Mouse (Mus musculus): ENCODE measurements at regions not wholly inside any gene's neighbourhood (a gene's known extent, or its start where the extent isn't known, plus 50 kb on each side); places are given as distances from the start of the nearest gene placed in this dataset.

DNA sequence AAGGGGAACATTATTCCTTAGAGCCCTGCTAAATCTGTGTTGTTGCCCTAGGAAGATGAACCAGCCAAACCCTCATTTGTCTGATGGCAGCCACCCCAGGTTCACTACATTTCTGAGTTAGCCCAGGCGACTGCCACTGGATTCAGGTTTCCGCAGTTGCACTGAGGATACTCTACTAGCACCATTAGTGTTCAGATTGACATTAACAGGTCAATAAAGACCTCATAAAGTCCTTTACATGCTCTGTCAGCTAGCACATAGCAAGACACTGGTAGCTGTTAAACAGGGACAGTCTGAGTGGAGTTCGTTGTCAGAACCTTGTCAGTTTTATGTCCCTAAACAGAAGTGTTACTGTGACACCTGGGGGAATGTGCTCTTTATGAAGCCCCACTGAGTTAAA is 345.1 kb downstream of the Stim2 start:
- no peaks in the 10 kb centered on the region for H3K36me3 ChIP-seq
- no peak overlapping the region for H3K9ac ChIP-seq
- H3K4me2 ChIP-seq, result no peak overlapping the region
- no peak for ATAC-seq (ENCODE audit: insufficient number of reproducible peaks, insufficient read depth, low FRiP score, low TSS enrichment, low read depth)
- no peaks in the 10 kb centered on the region for H3K9me3 ChIP-seq
- H3K27ac ChIP-seq, result no peak overlapping the region
- 87% methylated on average over 3 of the region's 3 CpGs for WGBS
- H3K4me3 ChIP-seq, result no peak overlapping the region
- H3K27me3 ChIP-seq, result no peaks in the 10 kb centered on the region
- no peaks in the 10 kb centered on the region for H3K4me1 ChIP-seq

DNA sequence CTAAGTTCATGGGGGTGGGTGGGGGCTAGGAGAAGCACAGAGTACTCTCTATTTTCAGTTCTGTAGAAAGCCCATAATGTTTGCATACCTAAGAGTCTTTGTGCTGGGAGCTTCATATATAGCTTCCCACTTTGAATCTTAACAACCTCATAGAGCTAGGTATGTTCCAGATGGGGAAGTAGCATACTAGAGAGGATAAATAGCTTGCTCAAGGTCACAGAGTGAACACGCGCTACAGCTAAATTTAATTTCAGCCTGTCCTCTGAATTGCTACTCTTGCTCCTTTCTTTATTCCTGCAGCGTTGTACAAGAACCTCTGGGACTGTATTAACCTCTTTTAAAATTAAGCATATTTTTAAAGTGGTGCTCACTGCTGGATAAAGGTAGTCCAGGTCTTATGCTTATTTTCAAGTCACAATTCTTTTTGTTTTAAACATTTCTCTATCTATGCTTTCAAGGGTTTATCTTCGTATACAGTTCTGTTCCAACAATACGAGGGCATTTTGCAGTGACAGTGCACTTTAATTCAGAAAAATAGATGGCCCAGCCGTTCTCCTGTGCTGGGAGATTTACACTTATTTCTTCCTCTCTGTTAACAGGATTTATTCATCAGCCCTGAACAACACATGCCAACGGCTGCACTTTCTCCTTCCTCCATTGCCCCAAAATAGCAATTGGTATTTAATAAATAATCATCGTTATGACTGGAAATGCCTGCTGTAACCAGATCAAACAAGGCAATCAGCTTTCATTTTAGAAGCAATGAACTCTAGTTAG is 350.7 kb downstream of the Stim2 start:
- Histone ChIP-seq H3K4me1 (no peaks in the 10 kb centered on the region), H3K27me3 (no peaks in the 10 kb centered on the region), H3K4me3 (no peak overlapping the region), H3K27ac (no peak overlapping the region), H3K9ac (no peak overlapping the region), H3K36me3 (no peaks in the 10 kb centered on the region), H3K4me2 (no peak overlapping the region), H3K9me3 (no peaks in the 10 kb centered on the region)
- ATAC-seq (ENCODE audit: insufficient number of reproducible peaks, insufficient read depth, low FRiP score, low TSS enrichment, low read depth), result no peak
- WGBS, result 82% methylated on average over 8 of the region's 8 CpGs

GRCm38 (mm10) chr5:54349775-54350332 is 351.6 kb downstream of the Stim2 start:
- no peaks in the 10 kb centered on the region for H3K4me1 ChIP-seq
- no peak overlapping the region for H3K4me2 ChIP-seq
- no peak overlapping the region for H3K27ac ChIP-seq
- no peak overlapping the region for H3K4me3 ChIP-seq
- 60% methylated on average over 5 of the region's 5 CpGs for WGBS
- H3K27me3 ChIP-seq, result no peaks in the 10 kb centered on the region
- no peaks in the 10 kb centered on the region for H3K36me3 ChIP-seq
- no peak for ATAC-seq (ENCODE audit: insufficient number of reproducible peaks, insufficient read depth, low FRiP score, low TSS enrichment, low read depth)
- no peaks in the 10 kb centered on the region for H3K9me3 ChIP-seq
- H3K9ac ChIP-seq, result no peak overlapping the region

DNA sequence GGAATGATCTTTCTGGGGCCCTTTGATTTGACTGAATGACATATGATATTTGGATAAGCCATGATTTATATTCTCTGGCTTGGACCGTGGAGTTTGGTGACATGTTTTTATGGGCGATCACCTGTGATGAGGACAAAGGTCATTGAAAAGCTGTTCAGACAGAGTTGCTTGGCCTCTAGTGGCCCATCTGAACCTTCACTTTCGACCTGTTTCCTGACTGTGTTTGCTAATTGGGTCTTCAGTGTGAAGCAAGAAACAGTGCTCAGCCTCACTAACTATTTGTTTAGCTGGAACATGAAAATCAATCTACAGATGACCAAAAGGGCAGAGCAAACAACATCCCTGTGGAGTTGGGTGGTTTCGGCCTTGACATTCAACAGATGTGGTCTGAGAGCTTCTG is 357.8 kb downstream of the Stim2 start:
- Histone ChIP-seq H3K9ac (no peak overlapping the region), H3K9me3 (no peaks in the 10 kb centered on the region), H3K27me3 (no peaks in the 10 kb centered on the region), H3K4me1 (no peaks in the 10 kb centered on the region), H3K4me2 (no peak overlapping the region), H3K27ac (no peak overlapping the region), H3K36me3 (no peaks in the 10 kb centered on the region), H3K4me3 (no peak overlapping the region)
- ATAC-seq (ENCODE audit: insufficient number of reproducible peaks, insufficient read depth, low FRiP score, low TSS enrichment, low read depth), result no peak
- WGBS, result 78% methylated on average over 4 of the region's 4 CpGs

- no peak for ATAC-seq (ENCODE audit: insufficient number of reproducible peaks, insufficient read depth, low FRiP score, low TSS enrichment, low read depth)
- no peaks in the 10 kb centered on the region for H3K27me3 ChIP-seq
Measured at GRCm38 (mm10) chr5:54357501-54357900, 359.2 kb downstream of the Stim2 start.

GRCm38 (mm10) chr5:54358221-54358620 is 359.9 kb downstream of the Stim2 start:
- WGBS, result 74% methylated on average over 2 of the region's 2 CpGs
- no peaks in the 10 kb centered on the region for H3K4me1 ChIP-seq
- no peak overlapping the region for H3K9ac ChIP-seq
- no peak for ATAC-seq (ENCODE audit: insufficient number of reproducible peaks, insufficient read depth, low FRiP score, low TSS enrichment, low read depth)
- H3K4me3 ChIP-seq, result no peak overlapping the region
- H3K27me3 ChIP-seq, result no peaks in the 10 kb centered on the region
- H3K36me3 ChIP-seq, result no peaks in the 10 kb centered on the region
- no peak overlapping the region for H3K4me2 ChIP-seq
- no peaks in the 10 kb centered on the region for H3K9me3 ChIP-seq
- H3K27ac ChIP-seq, result no peak overlapping the region

More at GRCm38 (mm10) chr5:54357501-54357900, 359.2 kb downstream of the Stim2 start:
- WGBS, result 73% methylated on average over 4 of the region's 4 CpGs
- H3K4me3 ChIP-seq, result no peak overlapping the region
- no peaks in the 10 kb centered on the region for H3K36me3 ChIP-seq
- H3K4me2 ChIP-seq, result no peak overlapping the region
- H3K4me1 ChIP-seq, result no peaks in the 10 kb centered on the region
- no peak overlapping the region for H3K27ac ChIP-seq
- no peak overlapping the region for H3K9ac ChIP-seq
- H3K9me3 ChIP-seq, result no peaks in the 10 kb centered on the region
